Mouse (Mus musculus) liver, adult 2 months (tissue): ENCODE measurements at regions not wholly inside any gene's neighbourhood (a gene's known extent, or its start where the extent isn't known, plus 50 kb on each side); places are given as distances from the start of the nearest gene placed in this dataset.

Experiments
- DNase-seq: peaks from one replicate; pipeline ENCODE4 v3.0.0-alpha.2; 2011; ENCODE audit warnings: low read depth, low spot score; ENCODE audit errors: extremely low read depth
- H3K27ac ChIP-seq: fragments of 200-500 bp; replicated peaks from 2 replicates; pipeline ENCODE4 v1.5.1; 2012; ENCODE audit warnings: low read depth, mild to moderate bottlenecking, control low read depth, inconsistent platforms, low read length; ENCODE audit not compliant: insufficient read depth
- H3K27me3 ChIP-seq: fragments of 200-500 bp; 2 replicates; pipeline ENCODE4 v1.6.1; 2012; ENCODE audit warnings: mild to moderate bottlenecking, moderate library complexity, low read length, inconsistent platforms; ENCODE audit not compliant: control insufficient read depth, insufficient read depth
- H3K36me3 ChIP-seq: fragments of 200-500 bp; 2 replicates; pipeline ENCODE4 v1.6.1; 2012; ENCODE audit warnings: low read length, inconsistent platforms; ENCODE audit not compliant: control insufficient read depth, insufficient read depth
- H3K4me1 ChIP-seq: fragments of 200-500 bp; 2 replicates; pipeline ENCODE4 v1.6.1; 2011; ENCODE audit warnings: low read length; ENCODE audit not compliant: control insufficient read depth, insufficient read depth
- H3K4me3 ChIP-seq: fragments of 200-500 bp; 2 replicates; pipeline ENCODE4 v1.5.1; 2011; ENCODE audit warnings: low read depth, mild to moderate bottlenecking, control low read depth, low read length, moderate library complexity; ENCODE audit not compliant: insufficient read depth
- H3K79me2 ChIP-seq: fragments of 200-500 bp; 2 replicates; pipeline ENCODE4 v1.6.1; 2012; ENCODE audit warnings: inconsistent platforms, mild to moderate bottlenecking, low read length, moderate library complexity; ENCODE audit not compliant: control insufficient read depth, insufficient read depth
- H3K9ac ChIP-seq: fragments of 200-500 bp; 2 replicates; pipeline ENCODE4 v1.6.1; 2012; ENCODE audit warnings: low read depth, mild to moderate bottlenecking, control low read depth, inconsistent platforms, low read length
- CTCF ChIP-seq: fragments of 200-500 bp; IDR thresholded peaks from 2 replicates; pipeline ENCODE4 v1.5.1; 2011; ENCODE audit warnings: low read depth, low read length, control low read depth
- POLR2A ChIP-seq: fragments of 200-500 bp; IDR thresholded peaks from 2 replicates; pipeline ENCODE4 v1.6.1; 2011; ENCODE audit warnings: low read length, control low read depth; ENCODE audit not compliant: insufficient read depth; ENCODE audit errors: extremely low read depth
- WGBS: fragments of 180-500 bp; shearing (Covaris S2); methylation state at CpG from one replicate; pipeline ENCODE4 v1.1.7; 2018; 5-methylcytosine and 5-hydroxymethylcytosine counted together

- WGBS, result 96% methylated on average over 2 of the region's 2 CpGs
- H3K4me3 ChIP-seq, result no peak overlapping the region
- no peak for DNase-seq
- H3K4me1 ChIP-seq, result no peaks in the 10 kb centered on the region
- H3K27me3 ChIP-seq, result no peaks in the 10 kb centered on the region; the same call in 1 of the 2 replicates
- no peaks in the 10 kb centered on the region for H3K79me2 ChIP-seq
- H3K36me3 ChIP-seq, result no peaks in the 10 kb centered on the region
- H3K27ac ChIP-seq, result no peak overlapping the region
- no peak for TF ChIP-seq POLR2A
- no peak for TF ChIP-seq CTCF
- H3K9ac ChIP-seq, result no peak overlapping the region
These were observed 396.6 kb upstream of the Atp2b1 start for GRCm38 (mm10) chr10:98517609-98518008.

- no peaks in the 10 kb centered on the region for H3K79me2 ChIP-seq
- no peaks in the 10 kb centered on the region for H3K4me1 ChIP-seq
- H3K36me3 ChIP-seq, result no peaks in the 10 kb centered on the region
- no peaks in the 10 kb centered on the region; the same call in 1 of the 2 replicates for H3K27me3 ChIP-seq
- TF ChIP-seq CTCF (no peak), POLR2A (no peak)
- H3K9ac ChIP-seq, result no peak overlapping the region
- H3K27ac ChIP-seq, result no peak overlapping the region
- 86% methylated on average over 4 of the region's 4 CpGs for WGBS
- no peak for DNase-seq
- H3K4me3 ChIP-seq, result no peak overlapping the region
These were observed 384.6 kb upstream of the Atp2b1 start for GRCm38 (mm10) chr10:98529565-98529964.

GRCm38 (mm10) chr10:98531425-98531824, 382.8 kb upstream of the Atp2b1 start:
- H3K4me1 ChIP-seq, result no peaks in the 10 kb centered on the region
- no peak overlapping the region for H3K27ac ChIP-seq

GRCm38 (mm10) chr10:98538706-98539105, 375.5 kb upstream of the Atp2b1 start:
- no peaks in the 10 kb centered on the region; the same call in 1 of the 2 replicates for H3K27me3 ChIP-seq
- TF ChIP-seq CTCF (no peak), POLR2A (no peak)
- no peaks in the 10 kb centered on the region for H3K79me2 ChIP-seq
- no peak overlapping the region for H3K9ac ChIP-seq
- peaks cover 3% of the 10 kb centered on the region; the same call in 1 of the 2 replicates for H3K4me1 ChIP-seq
- H3K36me3 ChIP-seq, result no peaks in the 10 kb centered on the region
- no peak for DNase-seq
- WGBS, result 20% methylated on average over 1 of the region's 1 CpGs
- no peak overlapping the region for H3K27ac ChIP-seq
- H3K4me3 ChIP-seq, result no peak overlapping the region

More at GRCm38 (mm10) chr10:98531425-98531824, 382.8 kb upstream of the Atp2b1 start:
- no peak overlapping the region for H3K4me3 ChIP-seq
- 94% methylated on average over 4 of the region's 4 CpGs for WGBS
- no peaks in the 10 kb centered on the region for H3K79me2 ChIP-seq
- H3K36me3 ChIP-seq, result no peaks in the 10 kb centered on the region
- no peak overlapping the region for H3K9ac ChIP-seq
- no peak for DNase-seq
- no peak for TF ChIP-seq CTCF
- TF ChIP-seq POLR2A, result no peak
- no peaks in the 10 kb centered on the region; the same call in 1 of the 2 replicates for H3K27me3 ChIP-seq

- H3K4me3 ChIP-seq, result no peak overlapping the region
- DNase-seq, result no peak
- no peak overlapping the region for H3K9ac ChIP-seq
- TF ChIP-seq CTCF (no peak), POLR2A (no peak)
- H3K27ac ChIP-seq, result no peak overlapping the region
- H3K27me3 ChIP-seq, result no peaks in the 10 kb centered on the region; the same call in 1 of the 2 replicates
- H3K79me2 ChIP-seq, result no peaks in the 10 kb centered on the region
- no peaks in the 10 kb centered on the region for H3K36me3 ChIP-seq
- H3K4me1 ChIP-seq, result peaks cover 3% of the 10 kb centered on the region; the same call in 1 of the 2 replicates
These were observed 373.1 kb upstream of the Atp2b1 start for GRCm38 (mm10) chr10:98541062-98541461.

GRCm38 (mm10) chr10:98542072-98542471, 372.1 kb upstream of the Atp2b1 start:
- H3K4me3 ChIP-seq, result no peak overlapping the region
- H3K9ac ChIP-seq, result no peak overlapping the region
- H3K79me2 ChIP-seq, result no peaks in the 10 kb centered on the region
- no peaks in the 10 kb centered on the region for H3K36me3 ChIP-seq
- no peak overlapping the region for H3K27ac ChIP-seq
- WGBS, result 93% methylated on average over 2 of the region's 2 CpGs
- H3K4me1 ChIP-seq, result peaks cover 3% of the 10 kb centered on the region; the same call in 1 of the 2 replicates
- DNase-seq, result no peak
- TF ChIP-seq POLR2A (no peak), CTCF (no peak)
- H3K27me3 ChIP-seq, result no peaks in the 10 kb centered on the region; the same call in 1 of the 2 replicates
